Mouse (Mus musculus) layer of hippocampus, postnatal 36 days (tissue): ENCODE measurements around the gene Rab20. TPM values are rescaled to one million over a fixed set of nuclear protein-coding genes. Genes with fewer than 3 reads are reported as not detected.
"Not testable (repeated sequence)": the region's sequence is repeated elsewhere in the genome, so short reads cannot be mapped to it uniquely, and the experiment has no call there.

Experiments
- DNase-seq, 2 experiments: peaks; one replicate each; pipeline ENCODE4 v3.0.0; 2022
- total RNA-seq, 2 experiments: library from RNA; stranded (reverse); gene quantifications; 2 replicates each; pipeline ENCODE4 v1.2.3; 2021

Rab20 gene
- total RNA-seq, 2 experiments from 2014 or later = 0.28 to 0.57 TPM

DNA sequence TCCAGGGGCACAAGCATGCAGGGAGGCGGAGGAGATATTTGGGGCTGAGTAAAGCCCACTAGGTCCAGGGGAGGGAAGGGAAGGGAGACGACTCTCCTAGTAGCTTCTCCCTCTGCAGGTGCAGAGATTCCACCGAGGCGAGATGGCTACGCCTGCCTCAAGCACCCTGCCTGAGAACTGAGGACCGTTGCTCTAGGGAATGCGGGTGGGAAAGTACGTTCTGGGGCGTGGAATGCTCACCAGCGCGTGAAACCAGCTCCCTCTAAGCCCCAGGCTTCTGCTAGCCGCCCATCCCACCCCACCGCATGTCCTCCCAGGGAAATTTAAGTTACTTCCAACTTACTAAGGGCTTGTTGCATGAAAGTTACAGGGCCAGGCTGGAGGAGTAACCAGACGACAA is 1.1 kb upstream of the Rab20 start:
- DNase-seq = no peak

- DNase-seq = no peak
These were observed 457 bp upstream of the Rab20 start for GRCm38 (mm10) chr8:11478807-11479527.

DNA sequence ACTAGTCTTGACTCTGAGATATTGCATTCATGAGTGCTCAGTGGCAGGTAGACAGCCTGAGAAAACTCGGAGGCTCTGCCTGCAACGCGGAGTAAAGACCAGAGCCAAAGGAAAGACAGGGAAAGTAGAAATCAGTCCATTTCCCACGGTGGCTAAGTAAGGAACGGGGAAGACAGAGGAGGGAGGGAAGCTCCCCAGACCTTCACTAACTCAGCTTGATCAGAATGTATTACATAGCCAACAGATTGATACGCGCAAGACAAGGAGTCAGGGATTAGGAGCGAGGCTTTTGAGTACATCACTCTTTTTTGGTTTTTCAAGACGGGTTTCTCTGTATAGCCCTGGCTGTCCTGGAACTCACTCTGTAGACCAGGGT is 1.3 kb downstream of the Rab20 start:
- no peak for DNase-seq

GRCm38 (mm10) chr8:11476338-11477177 is 2.0 kb downstream of the Rab20 start:
- DNase-seq = no peak

- DNase-seq = no peak
These were observed 2.6 kb downstream of the Rab20 start for GRCm38 (mm10) chr8:11475876-11476275.

- no peak for DNase-seq
These were observed 3.1 kb downstream of the Rab20 start for GRCm38 (mm10) chr8:11475397-11475796.

DNA sequence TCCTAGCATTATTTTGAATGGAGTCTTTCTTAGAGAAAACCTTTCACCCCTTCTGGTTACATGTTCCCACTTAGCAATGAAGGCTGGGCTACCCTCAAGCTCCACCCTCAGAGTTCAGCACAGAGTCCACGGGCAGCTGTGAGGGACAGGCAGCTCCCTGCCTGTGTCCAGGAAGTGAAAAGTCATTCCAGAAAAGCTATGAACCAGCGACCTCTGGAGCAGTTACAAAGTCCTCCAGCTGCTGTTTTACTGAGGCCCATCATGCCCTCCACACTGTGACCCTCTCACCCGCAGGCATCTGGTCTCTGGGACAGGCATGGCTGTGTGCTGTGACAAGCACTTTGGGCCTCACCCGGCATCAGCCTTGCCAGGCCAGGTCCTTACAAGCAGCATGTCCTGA is 5.4 kb downstream of the Rab20 start:
- no peak for DNase-seq

DNA sequence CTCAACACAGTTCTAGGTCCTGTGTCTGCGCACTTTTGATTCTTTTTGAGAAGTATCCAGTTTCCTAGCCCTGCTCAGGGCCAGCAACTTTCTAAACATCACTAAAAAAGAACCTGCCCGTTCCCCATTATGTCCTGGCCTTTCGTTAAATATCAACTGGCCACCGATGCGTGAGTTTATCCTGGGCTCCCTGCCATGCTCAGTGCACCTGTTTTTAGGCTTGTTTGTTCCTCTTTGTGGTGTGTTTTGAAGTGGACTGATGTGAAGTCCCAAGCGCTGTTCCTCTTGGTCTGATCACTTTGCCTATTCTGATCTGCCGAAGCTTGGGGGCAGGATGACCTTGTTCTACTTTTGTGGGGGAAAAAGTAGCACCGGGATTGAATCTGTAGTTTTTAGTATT is 7.2 kb downstream of the Rab20 start:
- DNase-seq = no peak

DNA sequence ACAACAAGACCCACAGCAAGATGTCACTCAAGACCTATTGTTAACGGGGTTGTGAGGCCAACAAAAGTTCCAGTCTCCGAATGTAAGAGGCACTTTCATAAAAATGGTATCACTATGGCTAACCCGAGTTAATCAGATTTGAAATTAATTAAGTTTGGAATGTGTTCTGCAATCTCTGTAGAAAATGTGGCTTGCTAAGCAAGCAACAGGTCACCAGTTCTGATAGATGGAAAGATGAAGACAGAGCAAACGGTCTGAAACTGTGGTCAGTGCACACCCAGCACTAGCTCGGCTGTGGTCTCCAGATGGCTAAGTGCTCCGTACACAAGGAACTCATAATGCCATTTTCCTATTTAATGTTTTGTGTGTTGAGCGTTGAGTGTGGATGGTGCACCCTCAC is 7.8 kb downstream of the Rab20 start:
- DNase-seq = no peak

GRCm38 (mm10) chr8:11469095-11469494 is 9.4 kb downstream of the Rab20 start:
- DNase-seq = no peak

GRCm38 (mm10) chr8:11466528-11466927 is 12.0 kb downstream of the Rab20 start:
- not testable (repeated sequence) for DNase-seq

DNA sequence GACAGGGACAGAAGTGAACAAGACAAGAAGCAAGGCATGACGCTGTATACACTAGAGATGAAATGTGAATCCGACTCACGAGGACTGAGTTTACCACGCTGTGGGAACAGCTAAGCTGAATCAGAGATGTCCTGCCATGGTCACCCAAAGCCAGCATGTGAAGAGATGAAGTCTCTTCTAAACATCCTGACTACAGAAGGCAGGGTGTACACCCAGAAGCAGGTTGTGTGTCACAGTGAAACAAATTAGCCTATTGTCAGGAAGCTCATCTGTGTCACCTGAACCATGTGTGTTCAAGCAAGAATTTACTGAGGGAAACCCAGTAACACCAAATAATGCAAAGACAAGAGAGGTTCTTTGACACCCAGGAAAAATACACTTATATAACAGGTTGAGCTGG is 12.9 kb downstream of the Rab20 start:
- no peak for DNase-seq

DNA sequence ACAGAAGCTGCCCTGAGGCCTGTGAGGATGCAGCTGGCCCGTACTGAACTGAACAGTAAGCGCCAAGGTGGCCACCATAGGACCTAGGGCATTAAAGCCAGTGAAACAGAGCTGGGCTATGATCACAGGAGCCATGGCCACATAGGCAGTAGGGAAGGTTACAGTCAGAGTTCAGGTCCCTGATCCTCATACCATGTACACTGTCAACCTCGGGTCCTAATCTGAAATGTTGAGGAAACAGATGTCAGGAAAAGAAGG is 13.9 kb downstream of the Rab20 start:
- no peak for DNase-seq

GRCm38 (mm10) chr8:11463889-11464706 is 14.4 kb downstream of the Rab20 start:
- no peak for DNase-seq

- DNase-seq = no peak
These were observed 15.0 kb downstream of the Rab20 start for GRCm38 (mm10) chr8:11463541-11463888.

DNA sequence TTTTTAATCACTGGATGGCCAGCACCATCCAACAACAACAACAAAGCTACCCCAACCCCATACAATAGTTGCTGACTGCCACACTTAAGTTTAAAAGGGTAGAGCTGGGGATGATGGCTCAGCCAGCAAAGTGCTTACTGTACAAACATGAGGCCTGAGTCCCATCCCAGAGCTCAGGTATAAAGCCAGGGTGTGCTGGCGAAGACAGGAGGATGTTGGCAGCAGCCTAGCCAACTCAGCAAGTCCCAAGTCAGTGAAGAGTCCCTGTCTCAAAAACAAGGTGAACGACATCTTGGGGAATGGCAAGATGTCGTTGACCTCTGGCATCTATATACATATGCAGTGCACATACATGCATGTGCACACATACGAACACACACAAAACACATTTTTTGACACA is 15.9 kb downstream of the Rab20 start:
- DNase-seq = no peak

GRCm38 (mm10) chr8:11461847-11462246 is 16.7 kb downstream of the Rab20 start:
- DNase-seq = no peak

GRCm38 (mm10) chr8:11460934-11461333 is 17.6 kb downstream of the Rab20 start:
- DNase-seq = no peak

GRCm38 (mm10) chr8:11459016-11459415 is 19.5 kb downstream of the Rab20 start:
- no peak for DNase-seq

- DNase-seq = no peak
These were observed 20.3 kb downstream of the Rab20 start for GRCm38 (mm10) chr8:11457981-11458836.

GRCm38 (mm10) chr8:11457278-11457677 is 21.2 kb downstream of the Rab20 start:
- no peak for DNase-seq

- no peak for DNase-seq
These were observed 24.3 kb downstream of the Rab20 start for GRCm38 (mm10) chr8:11454228-11454627.

DNA sequence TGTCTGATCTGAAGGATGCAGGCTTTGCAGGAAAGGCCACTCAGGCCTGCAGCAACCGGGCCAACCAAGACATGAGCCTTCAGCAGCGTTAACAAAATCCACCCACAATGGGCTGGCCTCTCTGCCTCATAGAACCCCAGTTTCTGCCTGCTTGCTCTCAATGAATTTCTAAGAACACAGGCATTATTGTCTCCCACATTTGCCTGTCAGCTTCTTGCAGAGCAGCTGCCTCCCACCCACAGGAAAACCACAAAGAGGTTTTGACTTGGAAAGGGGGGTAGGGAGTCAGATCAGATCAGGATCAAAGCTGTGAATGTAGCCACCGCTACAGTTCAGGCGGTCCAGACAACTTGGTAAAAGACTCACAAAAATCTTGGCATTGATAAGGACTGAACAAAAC is 25.5 kb downstream of the Rab20 start:
- DNase-seq = no peak
